Mouse (Mus musculus) embryonic facial prominence, embryonic 12.5 days (tissue): ENCODE measurements at regions not wholly inside any gene's neighbourhood (a gene's known extent, or its start where the extent isn't known, plus 50 kb on each side); places are given as distances from the start of the nearest gene placed in this dataset.

Experiments used
- ATAC-seq: fragments of 200-750 bp; cut with Nextera tagmentation; 2 replicates; pipeline ENCODE4 v1.8.0; 2017; ENCODE audit not compliant: insufficient number of reproducible peaks, insufficient read depth, low FRiP score, low TSS enrichment
- H3K27ac ChIP-seq: fragments of 300-500 bp; sonication (generic); 2 replicates; pipeline ENCODE4 v1.5.1; 2016; ENCODE audit warnings: mild to moderate bottlenecking
- H3K27me3 ChIP-seq: fragments of 300-500 bp; sonication (generic); 2 replicates; pipeline ENCODE4 v1.6.1; 2016; ENCODE audit warnings: mild to moderate bottlenecking, moderate library complexity
- H3K36me3 ChIP-seq: fragments of 300-500 bp; sonication (generic); 2 replicates; pipeline ENCODE4 v1.6.1; 2016; ENCODE audit warnings: mild to moderate bottlenecking
- H3K4me1 ChIP-seq: fragments of 300-500 bp; sonication (generic); 2 replicates; pipeline ENCODE4 v1.6.1; 2016
- H3K4me2 ChIP-seq: fragments of 300-500 bp; sonication (generic); replicated peaks from 2 replicates; pipeline ENCODE4 v1.6.1; 2016; ENCODE audit warnings: mild to moderate bottlenecking, moderate library complexity
- H3K4me3 ChIP-seq: fragments of 300-500 bp; sonication (generic); 2 replicates; pipeline ENCODE4 v1.5.1; 2016; ENCODE audit warnings: mild to moderate bottlenecking
- H3K9ac ChIP-seq: fragments of 300-500 bp; sonication (generic); 2 replicates; pipeline ENCODE4 v1.6.1; 2016; ENCODE audit warnings: mild to moderate bottlenecking, moderate library complexity
- H3K9me3 ChIP-seq: fragments of 300-500 bp; sonication (generic); 2 replicates; pipeline ENCODE4 v1.6.1; 2016; ENCODE audit warnings: mild to moderate bottlenecking, moderate library complexity
- WGBS: fragments of 180-500 bp; shearing (Covaris S2); methylation state at CpG from one replicate; pipeline ENCODE4 v1.1.7; 2016; 5-methylcytosine and 5-hydroxymethylcytosine counted together

- Histone ChIP-seq H3K4me1 (no peaks in the 10 kb centered on the region), H3K9me3 (no peaks in the 10 kb centered on the region), H3K4me2 (no peak overlapping the region), H3K9ac (no peak overlapping the region), H3K27me3 (no peaks in the 10 kb centered on the region), H3K36me3 (no peaks in the 10 kb centered on the region), H3K4me3 (no peak overlapping the region), H3K27ac (no peak overlapping the region)
- no peak for ATAC-seq
- WGBS = 22% methylated on average over 4 of the region's 4 CpGs
Measured at GRCm38 (mm10) chr9:87894051-87894450, 163.0 kb upstream of the Tbx18 start.

GRCm38 (mm10) chr9:87894596-87894995 is 163.5 kb upstream of the Tbx18 start:
- H3K27ac ChIP-seq = no peak overlapping the region
- no peak overlapping the region for H3K4me2 ChIP-seq
- H3K4me1 ChIP-seq = no peaks in the 10 kb centered on the region
- no peak overlapping the region for H3K4me3 ChIP-seq
- no peaks in the 10 kb centered on the region for H3K27me3 ChIP-seq
- 30% methylated on average over 3 of the region's 3 CpGs for WGBS
- no peaks in the 10 kb centered on the region for H3K9me3 ChIP-seq
- no peak overlapping the region for H3K9ac ChIP-seq
- ATAC-seq = no peak
- no peaks in the 10 kb centered on the region for H3K36me3 ChIP-seq

- WGBS = 75% methylated on average over 4 of the region's 4 CpGs
- H3K36me3 ChIP-seq = no peaks in the 10 kb centered on the region
- no peak overlapping the region for H3K4me3 ChIP-seq
Measured at GRCm38 (mm10) chr9:87895526-87895925, 164.5 kb upstream of the Tbx18 start.

GRCm38 (mm10) chr9:87897336-87897735 is 166.3 kb upstream of the Tbx18 start:
- Histone ChIP-seq H3K9me3 (no peaks in the 10 kb centered on the region), H3K4me3 (no peak overlapping the region), H3K9ac (no peak overlapping the region), H3K36me3 (no peaks in the 10 kb centered on the region), H3K27ac (no peak overlapping the region), H3K4me2 (no peak overlapping the region), H3K4me1 (no peaks in the 10 kb centered on the region), H3K27me3 (no peaks in the 10 kb centered on the region)
- ATAC-seq = no peak
- WGBS = 68% methylated on average over 3 of the region's 3 CpGs

More at GRCm38 (mm10) chr9:87895526-87895925, 164.5 kb upstream of the Tbx18 start:
- Histone ChIP-seq H3K4me2 (no peak overlapping the region), H3K27ac (no peak overlapping the region), H3K9ac (no peak overlapping the region), H3K27me3 (no peaks in the 10 kb centered on the region), H3K9me3 (no peaks in the 10 kb centered on the region), H3K4me1 (no peaks in the 10 kb centered on the region)
- ATAC-seq = no peak

- Histone ChIP-seq H3K36me3 (no peaks in the 10 kb centered on the region), H3K4me2 (no peak overlapping the region), H3K9me3 (no peaks in the 10 kb centered on the region), H3K4me1 (no peaks in the 10 kb centered on the region), H3K27ac (no peak overlapping the region), H3K27me3 (no peaks in the 10 kb centered on the region), H3K9ac (no peak overlapping the region), H3K4me3 (no peak overlapping the region)
- 77% methylated on average over 5 of the region's 5 CpGs for WGBS
- ATAC-seq = no peak
Measured at GRCm38 (mm10) chr9:87899368-87899767, 168.3 kb upstream of the Tbx18 start.

- H3K36me3 ChIP-seq = no peaks in the 10 kb centered on the region
- H3K4me3 ChIP-seq = no peak overlapping the region
- no peak overlapping the region for H3K9ac ChIP-seq
- 86% methylated on average over 7 of the region's 7 CpGs for WGBS
- H3K9me3 ChIP-seq = no peaks in the 10 kb centered on the region
- no peaks in the 10 kb centered on the region for H3K4me1 ChIP-seq
- H3K4me2 ChIP-seq = no peak overlapping the region
- H3K27ac ChIP-seq = no peak overlapping the region
- no peaks in the 10 kb centered on the region for H3K27me3 ChIP-seq
- no peak for ATAC-seq
Measured at GRCm38 (mm10) chr9:87899800-87900199, 168.7 kb upstream of the Tbx18 start.

GRCm38 (mm10) chr9:87921291-87921690 is 190.2 kb upstream of the Tbx18 start:
- Histone ChIP-seq H3K9ac (no peak overlapping the region), H3K4me2 (no peak overlapping the region), H3K4me3 (no peak overlapping the region), H3K27ac (no peak overlapping the region), H3K9me3 (no peaks in the 10 kb centered on the region), H3K36me3 (no peaks in the 10 kb centered on the region), H3K4me1 (no peaks in the 10 kb centered on the region), H3K27me3 (no peaks in the 10 kb centered on the region)
- no peak for ATAC-seq
- 81% methylated on average over 8 of the region's 8 CpGs for WGBS

- no peaks in the 10 kb centered on the region for H3K4me1 ChIP-seq
- 91% methylated on average over 4 of the region's 4 CpGs for WGBS
- no peaks in the 10 kb centered on the region for H3K9me3 ChIP-seq
Measured at GRCm38 (mm10) chr9:87925151-87925550, 194.1 kb upstream of the Tbx18 start.

GRCm38 (mm10) chr9:87933230-87933629 is 202.2 kb upstream of the Tbx18 start:
- WGBS = 82% methylated on average over 5 of the region's 5 CpGs
- Histone ChIP-seq H3K4me1 (no peaks in the 10 kb centered on the region), H3K27me3 (no peaks in the 10 kb centered on the region), H3K4me2 (no peak overlapping the region), H3K4me3 (no peak overlapping the region), H3K9ac (no peak overlapping the region), H3K27ac (no peak overlapping the region), H3K9me3 (no peaks in the 10 kb centered on the region), H3K36me3 (no peaks in the 10 kb centered on the region)
- ATAC-seq = no peak

More at GRCm38 (mm10) chr9:87925151-87925550, 194.1 kb upstream of the Tbx18 start:
- Histone ChIP-seq H3K9ac (no peak overlapping the region), H3K4me2 (no peak overlapping the region), H3K27me3 (no peaks in the 10 kb centered on the region), H3K27ac (no peak overlapping the region), H3K4me3 (no peak overlapping the region), H3K36me3 (no peaks in the 10 kb centered on the region)
- ATAC-seq = no peak

- Histone ChIP-seq H3K4me1 (no peaks in the 10 kb centered on the region), H3K4me3 (no peak overlapping the region), H3K4me2 (no peak overlapping the region), H3K9ac (no peak overlapping the region), H3K9me3 (no peaks in the 10 kb centered on the region), H3K36me3 (no peaks in the 10 kb centered on the region), H3K27ac (no peak overlapping the region), H3K27me3 (no peaks in the 10 kb centered on the region)
- WGBS = 92% methylated on average over 2 of the region's 2 CpGs
- no peak for ATAC-seq
Measured at GRCm38 (mm10) chr9:87952426-87952825, 221.4 kb upstream of the Tbx18 start.

GRCm38 (mm10) chr9:87954941-87955340 is 223.9 kb upstream of the Tbx18 start:
- Histone ChIP-seq H3K4me3 (no peak overlapping the region), H3K27me3 (no peaks in the 10 kb centered on the region), H3K36me3 (no peaks in the 10 kb centered on the region), H3K4me2 (no peak overlapping the region), H3K9ac (no peak overlapping the region), H3K9me3 (no peaks in the 10 kb centered on the region), H3K27ac (no peak overlapping the region), H3K4me1 (no peaks in the 10 kb centered on the region)
- no peak for ATAC-seq

- H3K4me3 ChIP-seq = no peak overlapping the region
- peaks cover 2% of the 10 kb centered on the region; the same call in 1 of the 2 replicates for H3K4me1 ChIP-seq
- H3K27me3 ChIP-seq = no peaks in the 10 kb centered on the region
- H3K27ac ChIP-seq = no peak overlapping the region
- WGBS = 92% methylated on average over 4 of the region's 4 CpGs
- ATAC-seq = no peak
- no peak overlapping the region for H3K4me2 ChIP-seq
- no peaks in the 10 kb centered on the region for H3K36me3 ChIP-seq
- no peaks in the 10 kb centered on the region for H3K9me3 ChIP-seq
- no peak overlapping the region for H3K9ac ChIP-seq
Measured at GRCm38 (mm10) chr9:87961796-87962195, 230.7 kb upstream of the Tbx18 start.

GRCm38 (mm10) chr9:87964508-87964907 is 233.4 kb upstream of the Tbx18 start:
- Histone ChIP-seq H3K4me1 (peaks cover 2% of the 10 kb centered on the region; the same call in 1 of the 2 replicates), H3K4me2 (no peak overlapping the region), H3K9ac (no peak overlapping the region), H3K4me3 (no peak overlapping the region), H3K36me3 (no peaks in the 10 kb centered on the region), H3K27ac (peak overlapping the region; percentile 54; the same call in 1 of the 2 replicates), H3K9me3 (no peaks in the 10 kb centered on the region), H3K27me3 (no peaks in the 10 kb centered on the region)
- WGBS = 71% methylated on average over 2 of the region's 2 CpGs
- no peak for ATAC-seq
